Mouse (Mus musculus): ENCODE results near the gene 1700069L16Rik. TPM values are rescaled to one million over a fixed set of nuclear protein-coding genes. Genes with fewer than 3 reads are reported as not detected.

Gene 1700069L16Rik
- not detected for total RNA-seq (2018; cell fraction: chromatin; rRNA removed)
- not detected for total RNA-seq (2018; cell fraction: cytosol; rRNA removed)
- total RNA-seq (2018; cell fraction: nucleus; rRNA removed), result not detected
- not detected in 3 replicates for polyA plus RNA-seq (2018)

DNA sequence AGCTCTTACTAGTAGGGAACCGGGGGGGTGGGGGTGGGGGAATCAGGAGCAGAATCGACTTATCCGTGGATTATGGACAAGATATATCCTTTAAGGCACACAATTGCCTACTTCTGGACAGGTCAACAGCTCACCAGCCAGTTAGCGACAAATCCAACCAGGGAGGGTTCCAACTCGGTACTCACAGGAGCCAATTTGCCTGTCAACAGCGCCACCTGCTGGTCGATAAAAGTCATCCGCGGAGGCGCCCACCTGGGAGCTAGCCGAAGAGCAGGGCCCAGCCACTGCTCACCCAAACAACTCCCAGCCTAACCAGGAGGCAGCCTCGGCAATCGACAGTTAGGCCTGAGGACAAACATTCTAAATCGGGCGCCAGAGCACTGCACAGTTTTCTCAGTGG is at the start of gene 1700069L16Rik:
1700069L16Rik (minus strand) TSS at position 327 of the 400 bp plus-strand sequence.
- H3K27ac ChIP-seq, result no peak within 1 kb of the TSS
- 5% methylated on average over 15 of the region's 15 CpGs for WGBS (ENCODE audit: missing documents)
- H3K79me2 ChIP-seq (ENCODE audit: inconsistent target), result no peaks in the 10 kb centered on the region
- H3K4me3 ChIP-seq (ENCODE audit: inconsistent target), result no peak within 1 kb of the TSS
- H3K36me3 ChIP-seq (ENCODE audit: inconsistent target), result no peaks in the 10 kb centered on the region

DNA sequence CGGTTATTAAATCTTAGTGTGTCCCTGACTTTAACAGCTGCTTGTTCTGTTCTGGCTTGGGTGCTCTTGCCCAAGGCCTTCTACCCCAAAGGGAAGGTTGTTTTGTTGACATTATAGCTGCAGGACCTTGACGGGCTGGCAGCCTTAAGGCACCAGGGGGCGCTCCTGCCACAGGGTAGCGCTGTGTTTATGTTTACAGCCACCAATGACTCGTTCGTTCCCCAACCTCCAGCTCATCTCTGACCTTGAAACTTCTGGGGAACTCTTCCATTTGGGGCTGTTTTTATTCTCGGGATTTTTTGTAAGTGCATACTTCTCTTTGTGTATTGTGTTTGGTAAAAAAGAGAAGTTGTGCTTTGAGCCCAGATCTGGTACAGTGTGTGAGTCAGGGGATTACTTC is 49.1 kb upstream of the 1700069L16Rik start:
- Histone ChIP-seq H3K36me3 (ENCODE audit: inconsistent target) (peaks cover 15% of the 10 kb centered on the region; the same call in 1 of the 2 replicates), H3K79me2 (ENCODE audit: inconsistent target) (peaks cover 31% of the 10 kb centered on the region), H3K4me3 (ENCODE audit: inconsistent target) (peak overlapping the region; percentile 75), H3K27ac (peak overlapping the region; percentile 38)
- 1% methylated on average over 7 of the region's 7 CpGs for WGBS (ENCODE audit: missing documents)

DNA sequence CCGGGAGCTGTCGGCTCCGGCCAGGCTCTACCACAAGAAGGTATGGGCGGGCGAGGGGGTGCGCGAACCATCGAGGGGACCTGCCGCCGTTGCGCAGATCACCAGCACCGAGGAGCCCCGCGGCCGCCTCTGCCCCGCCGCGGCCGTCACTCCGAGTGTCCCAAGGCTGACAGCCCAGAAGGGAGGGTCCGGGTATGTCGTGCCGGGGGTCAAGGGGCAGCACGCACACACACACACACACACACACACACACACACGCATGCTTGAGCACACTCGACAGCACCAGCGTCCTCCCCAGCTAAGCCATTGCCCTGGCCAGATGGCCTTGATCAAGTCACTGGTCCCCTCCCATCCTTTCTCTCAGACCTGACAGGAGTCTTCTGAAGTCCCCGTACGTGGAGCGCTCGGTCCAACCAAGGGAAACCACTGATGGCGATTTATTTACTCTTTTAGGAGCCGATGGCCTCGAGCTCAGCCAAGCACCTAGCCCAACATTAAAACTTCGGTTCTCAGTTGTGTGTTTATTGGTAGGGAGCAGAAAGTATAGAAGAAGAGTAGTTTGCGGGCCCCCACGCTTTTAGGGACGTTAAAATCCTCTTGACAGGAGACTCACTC is 48.4 kb upstream of the 1700069L16Rik start:
- Histone ChIP-seq H3K4me3 (ENCODE audit: inconsistent target) (peak overlapping the region; percentile 75), H3K36me3 (ENCODE audit: inconsistent target) (peaks cover 15% of the 10 kb centered on the region; the same call in 1 of the 2 replicates), H3K79me2 (ENCODE audit: inconsistent target) (peaks cover 37% of the 10 kb centered on the region), H3K27ac (peak overlapping the region; percentile 38; the same call in 1 of the 2 replicates)
- WGBS (ENCODE audit: missing documents), result under 1% methylated on average over 36 of the region's 38 CpGs

DNA sequence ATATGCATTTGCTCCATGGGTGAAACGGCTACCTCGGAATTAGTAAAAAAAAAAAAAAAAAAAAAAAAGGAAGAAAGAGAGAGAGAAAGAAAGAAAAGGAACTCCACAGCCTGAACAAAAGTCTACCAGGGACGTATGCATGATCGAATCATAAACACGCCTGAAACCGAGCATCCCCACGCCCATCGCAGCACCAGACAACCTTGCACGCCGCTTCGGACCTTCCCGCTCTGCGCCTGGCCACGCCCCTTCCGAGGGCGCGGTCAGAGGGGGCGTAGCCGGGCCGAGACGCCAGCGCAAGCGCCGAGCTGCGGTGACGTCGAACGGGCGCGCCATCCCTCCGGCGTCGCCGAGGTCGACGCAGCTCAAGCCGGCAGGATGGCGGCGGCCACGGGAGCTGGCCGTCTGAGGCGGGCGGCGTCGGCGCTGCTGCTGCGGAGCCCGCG is 47.9 kb upstream of the 1700069L16Rik start, which contains the start of the genes Sart3 and Iscu:
Sart3 (minus strand) TSS at position 61 of the 446 bp plus-strand sequence.
Iscu (plus strand) TSS at position 299 of the 446 bp plus-strand sequence.
- H3K79me2 ChIP-seq (ENCODE audit: inconsistent target), result peaks cover 42% of the 10 kb centered on the region
- peaks cover 15% of the 10 kb centered on the region; the same call in 1 of the 2 replicates for H3K36me3 ChIP-seq (ENCODE audit: inconsistent target)
- peak within 1 kb of the TSS; percentile 75 for H3K4me3 ChIP-seq (ENCODE audit: inconsistent target)
- under 1% methylated on average over 41 of the region's 49 CpGs for WGBS (ENCODE audit: missing documents)
- peak within 1 kb of the TSS; percentile 92 for H3K27ac ChIP-seq

DNA sequence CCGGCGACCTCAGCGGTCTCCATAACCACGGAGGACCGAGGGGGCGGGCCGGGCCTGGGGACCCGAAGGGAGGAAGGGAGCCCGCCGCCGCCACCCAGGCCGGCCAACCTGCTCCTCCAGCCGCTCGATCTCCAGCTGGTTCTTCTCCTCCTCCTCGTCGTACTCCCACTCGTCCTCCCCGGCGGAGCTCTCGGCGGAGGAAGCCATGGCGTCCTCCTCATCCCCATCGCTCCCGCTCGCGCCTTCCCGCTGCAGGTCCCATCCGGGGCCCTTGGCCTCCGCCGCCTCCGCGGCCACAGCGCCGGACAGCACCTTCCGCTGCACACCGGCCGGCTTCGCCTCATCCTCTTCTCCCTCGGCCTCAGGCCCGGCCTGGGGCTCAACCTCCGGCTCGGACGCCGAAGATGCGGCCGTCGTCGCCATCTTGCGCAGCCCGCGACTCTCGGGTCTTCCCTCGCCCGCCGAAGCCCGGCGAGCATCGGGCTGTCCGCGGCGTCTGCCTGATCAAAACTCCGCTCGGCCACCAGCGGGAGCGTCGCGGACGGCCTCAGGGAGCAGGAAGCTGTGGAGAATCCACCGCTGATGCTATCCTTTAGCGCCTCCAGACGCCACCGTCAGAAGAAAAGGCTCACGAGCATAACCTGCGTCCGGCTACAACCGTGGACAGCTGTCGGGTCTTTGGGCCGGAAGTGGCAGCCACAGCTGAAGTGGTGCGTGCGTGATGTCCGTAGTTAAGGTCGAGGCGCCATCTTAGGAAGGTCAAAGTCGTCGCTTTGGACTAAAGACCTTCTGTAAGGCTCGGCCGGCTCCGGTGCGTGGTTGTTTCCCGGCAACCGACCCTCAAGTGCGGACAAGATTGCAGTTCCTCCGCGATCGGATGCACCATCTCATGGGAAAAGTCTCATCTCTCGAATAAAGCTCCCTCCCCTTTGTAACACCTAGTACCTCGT is 46.9 kb upstream of the 1700069L16Rik start:
- under 1% methylated on average over 66 of the region's 97 CpGs for WGBS (ENCODE audit: missing documents)
- Histone ChIP-seq H3K79me2 (ENCODE audit: inconsistent target) (peaks cover 52% of the 10 kb centered on the region), H3K27ac (peak overlapping the region; percentile 92), H3K36me3 (ENCODE audit: inconsistent target) (peaks cover 19% of the 10 kb centered on the region; the same call in 1 of the 2 replicates), H3K4me3 (ENCODE audit: inconsistent target) (peak overlapping the region; percentile 65)

DNA sequence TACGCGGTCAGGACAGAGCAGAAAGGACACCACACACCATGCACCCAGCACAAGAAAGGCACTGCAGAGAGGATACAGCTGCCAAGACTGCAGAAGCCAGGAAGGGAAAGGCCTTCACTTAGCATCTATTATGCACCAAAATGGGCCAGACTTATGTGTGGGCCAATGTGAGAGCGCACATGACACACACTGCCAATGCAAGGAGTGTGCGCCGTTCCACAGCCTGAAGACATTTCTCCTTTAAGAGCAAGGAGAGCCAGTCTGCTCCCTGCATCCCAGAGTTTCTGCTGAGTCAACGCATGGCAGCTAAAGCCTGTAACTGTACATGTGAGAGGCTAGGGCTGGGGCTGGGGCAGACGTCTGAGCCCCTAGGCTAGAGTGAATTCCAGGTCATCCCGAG is 44.2 kb upstream of the 1700069L16Rik start:
- WGBS (ENCODE audit: missing documents), result 95% methylated on average over 8 of the region's 8 CpGs
- H3K36me3 ChIP-seq (ENCODE audit: inconsistent target), result peaks cover 4% of the 10 kb centered on the region; the same call in 1 of the 2 replicates
- peaks cover 79% of the 10 kb centered on the region for H3K79me2 ChIP-seq (ENCODE audit: inconsistent target)
- H3K4me3 ChIP-seq (ENCODE audit: inconsistent target), result no peak overlapping the region
- H3K27ac ChIP-seq, result no peak overlapping the region

DNA sequence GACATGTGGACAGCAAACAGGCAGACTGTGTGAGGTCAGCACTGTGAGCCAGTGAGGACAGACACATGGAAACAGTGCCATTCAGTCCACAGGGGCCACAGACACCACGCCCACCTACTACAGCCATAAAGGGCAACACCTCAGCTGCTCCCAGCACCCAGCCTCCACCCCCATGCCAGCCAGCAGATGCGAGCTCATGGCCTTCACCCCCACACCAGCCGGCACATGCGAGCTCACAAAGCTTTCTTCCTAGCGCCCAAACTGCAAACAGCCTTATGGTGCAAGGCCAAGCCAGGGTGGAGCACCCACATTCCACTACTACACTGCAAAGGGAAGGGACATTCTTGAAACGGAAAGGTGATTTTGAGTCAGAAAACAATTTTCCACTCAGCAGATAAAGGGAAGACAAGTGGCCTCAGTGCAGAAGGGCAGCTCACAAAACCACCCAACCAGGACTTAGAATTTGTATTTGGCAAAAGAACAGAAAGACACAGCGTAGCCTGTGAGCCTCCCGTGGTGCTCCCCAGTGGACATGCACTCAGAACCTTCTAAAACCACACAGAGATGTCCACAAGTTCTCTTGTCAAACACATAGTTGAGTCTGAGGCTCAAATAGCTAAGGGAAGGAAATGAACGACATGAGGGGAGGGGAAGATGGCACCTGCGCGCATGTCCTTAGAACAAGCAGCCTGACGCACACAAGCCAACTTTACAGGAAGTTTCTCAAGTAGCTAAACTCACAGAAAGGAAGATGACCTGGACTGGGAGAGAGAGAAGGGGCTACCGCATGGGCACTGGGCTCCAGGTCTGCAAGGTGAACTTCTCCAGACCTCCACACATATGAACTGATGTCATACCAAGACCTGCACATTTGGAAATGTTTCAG is 41.3 kb upstream of the 1700069L16Rik start:
- peaks cover 9% of the 10 kb centered on the region; the same call in 1 of the 2 replicates for H3K36me3 ChIP-seq (ENCODE audit: inconsistent target)
- H3K27ac ChIP-seq, result no peak overlapping the region
- no peak overlapping the region for H3K4me3 ChIP-seq (ENCODE audit: inconsistent target)
- peaks cover 87% of the 10 kb centered on the region for H3K79me2 ChIP-seq (ENCODE audit: inconsistent target)
- 81% methylated on average over 13 of the region's 13 CpGs for WGBS (ENCODE audit: missing documents)

DNA sequence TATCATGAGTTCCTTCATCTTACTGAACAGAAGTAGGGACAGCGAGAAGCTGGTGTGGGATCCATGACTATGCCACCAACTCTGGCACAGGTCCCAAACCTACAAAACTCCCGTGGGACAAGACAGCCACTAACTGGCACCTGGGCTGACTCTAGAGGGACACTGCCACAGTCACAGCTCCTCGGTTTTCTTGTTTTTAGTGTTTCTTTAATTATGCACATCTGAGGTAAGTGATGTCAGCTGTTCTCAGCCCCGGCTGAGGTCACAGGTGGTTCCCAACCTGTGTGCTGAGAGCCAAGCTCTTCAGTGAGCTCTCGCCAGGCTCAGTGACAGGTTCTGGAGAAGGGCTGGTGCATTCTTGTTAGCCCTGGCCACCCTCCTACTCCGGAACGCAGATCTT is 39.9 kb upstream of the 1700069L16Rik start:
- H3K4me3 ChIP-seq (ENCODE audit: inconsistent target), result no peak overlapping the region
- no peak overlapping the region for H3K27ac ChIP-seq
- peaks cover 76% of the 10 kb centered on the region for H3K79me2 ChIP-seq (ENCODE audit: inconsistent target)
- 95% methylated on average over 7 of the region's 7 CpGs for WGBS (ENCODE audit: missing documents)
- peaks cover 20% of the 10 kb centered on the region; the same call in 1 of the 2 replicates for H3K36me3 ChIP-seq (ENCODE audit: inconsistent target)

DNA sequence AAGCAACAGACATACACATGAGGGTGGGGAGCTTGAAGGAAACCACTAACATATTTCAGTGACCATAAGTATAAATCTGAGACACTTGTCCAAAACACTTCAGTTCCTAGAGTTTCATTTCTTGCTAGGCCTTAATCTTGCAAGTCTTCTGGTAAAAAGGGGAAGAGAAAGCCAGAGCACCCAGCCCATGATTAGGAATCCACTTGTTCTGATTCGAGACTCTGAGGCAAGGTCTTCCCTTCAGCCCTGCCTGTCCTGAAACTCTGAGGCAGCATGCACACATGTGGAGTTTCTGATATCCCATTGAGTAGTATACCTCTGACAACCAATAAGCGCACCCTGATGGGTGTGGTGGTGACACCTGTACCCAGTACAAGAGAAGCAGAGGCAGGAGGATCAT is 37.0 kb upstream of the 1700069L16Rik start:
- peaks cover 46% of the 10 kb centered on the region for H3K36me3 ChIP-seq (ENCODE audit: inconsistent target)
- WGBS (ENCODE audit: missing documents), result 53% methylated on average over 2 of the region's 2 CpGs
- H3K79me2 ChIP-seq (ENCODE audit: inconsistent target), result peaks cover 62% of the 10 kb centered on the region
- H3K4me3 ChIP-seq (ENCODE audit: inconsistent target), result no peak overlapping the region
- H3K27ac ChIP-seq, result peak overlapping the region; percentile 27; the same call in 1 of the 2 replicates

DNA sequence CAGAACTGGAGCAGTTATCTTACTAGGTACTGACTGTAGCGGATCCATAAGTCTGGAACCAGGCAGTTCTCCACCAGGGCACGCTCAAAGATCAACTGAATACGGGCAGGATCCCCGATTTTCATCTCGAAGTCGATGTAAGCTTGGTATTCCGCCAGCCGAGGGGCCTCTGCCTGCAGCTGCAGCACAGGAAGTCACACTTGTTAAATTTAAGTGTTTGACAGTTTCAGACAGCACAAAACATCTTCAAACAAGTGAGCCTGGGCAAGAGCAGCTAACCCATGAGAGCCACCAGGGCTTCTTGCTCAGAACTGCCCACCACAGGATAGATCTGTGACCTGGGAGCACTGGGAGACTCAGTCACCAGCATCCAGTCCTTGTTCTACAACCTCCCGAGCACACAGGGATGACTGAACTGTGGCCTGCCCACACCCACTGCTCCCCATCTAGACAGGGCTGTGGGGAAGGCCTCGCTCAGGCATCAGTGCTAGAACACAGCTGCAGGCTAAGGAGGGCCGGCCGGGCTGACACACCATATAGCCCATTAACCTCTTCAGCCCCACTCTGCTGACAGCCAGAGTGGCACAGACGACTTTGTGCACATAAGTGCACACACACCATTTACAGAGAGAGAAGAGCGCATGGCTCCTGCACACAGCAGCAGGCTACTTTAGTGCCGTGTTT is 30.9 kb upstream of the 1700069L16Rik start:
- H3K36me3 ChIP-seq (ENCODE audit: inconsistent target), result peaks cover 100% of the 10 kb centered on the region

DNA sequence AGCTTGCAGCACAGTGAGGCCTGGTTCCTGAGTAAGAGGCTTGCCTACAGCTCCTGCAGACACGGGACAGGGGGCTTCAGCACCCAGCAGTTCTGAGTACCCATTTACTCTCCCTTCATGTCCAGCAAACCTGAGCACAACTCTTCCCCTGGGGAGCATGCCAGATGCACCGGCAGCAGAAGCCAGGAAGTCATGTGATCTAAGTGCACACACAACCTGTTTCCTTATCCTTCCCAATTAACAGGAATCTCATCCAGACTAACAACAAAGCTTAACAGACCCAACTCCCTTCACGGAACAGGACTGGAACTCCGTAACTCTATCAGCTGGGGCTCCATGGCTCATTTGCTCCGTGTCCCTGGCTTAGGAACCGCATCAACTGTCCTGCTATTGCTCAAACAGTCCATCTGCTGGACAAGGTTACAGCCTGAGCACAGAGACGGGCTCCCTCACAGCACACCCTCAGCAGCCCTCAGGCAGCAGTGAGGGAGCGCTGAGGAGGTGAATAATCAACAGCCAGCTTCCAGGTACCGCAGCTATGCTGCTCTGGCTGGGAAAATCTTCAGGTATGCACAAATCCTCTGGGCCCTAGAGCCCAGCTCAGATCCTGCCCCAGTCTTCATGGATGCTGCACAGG is 27.1 kb upstream of the 1700069L16Rik start:
- H3K27ac ChIP-seq, result no peak overlapping the region
- peaks cover 100% of the 10 kb centered on the region for H3K36me3 ChIP-seq (ENCODE audit: inconsistent target)
- no peaks in the 10 kb centered on the region for H3K79me2 ChIP-seq (ENCODE audit: inconsistent target)
- H3K4me3 ChIP-seq (ENCODE audit: inconsistent target), result no peak overlapping the region
- 79% methylated on average over 9 of the region's 9 CpGs for WGBS (ENCODE audit: missing documents)

More for the DNA sequence above, 30.9 kb upstream of the 1700069L16Rik start:
- WGBS (ENCODE audit: missing documents), result 94% methylated on average over 14 of the region's 15 CpGs
- Histone ChIP-seq H3K4me3 (ENCODE audit: inconsistent target) (no peak overlapping the region), H3K79me2 (ENCODE audit: inconsistent target) (peaks cover 18% of the 10 kb centered on the region; the same call in 1 of the 2 replicates), H3K27ac (no peak overlapping the region)

DNA sequence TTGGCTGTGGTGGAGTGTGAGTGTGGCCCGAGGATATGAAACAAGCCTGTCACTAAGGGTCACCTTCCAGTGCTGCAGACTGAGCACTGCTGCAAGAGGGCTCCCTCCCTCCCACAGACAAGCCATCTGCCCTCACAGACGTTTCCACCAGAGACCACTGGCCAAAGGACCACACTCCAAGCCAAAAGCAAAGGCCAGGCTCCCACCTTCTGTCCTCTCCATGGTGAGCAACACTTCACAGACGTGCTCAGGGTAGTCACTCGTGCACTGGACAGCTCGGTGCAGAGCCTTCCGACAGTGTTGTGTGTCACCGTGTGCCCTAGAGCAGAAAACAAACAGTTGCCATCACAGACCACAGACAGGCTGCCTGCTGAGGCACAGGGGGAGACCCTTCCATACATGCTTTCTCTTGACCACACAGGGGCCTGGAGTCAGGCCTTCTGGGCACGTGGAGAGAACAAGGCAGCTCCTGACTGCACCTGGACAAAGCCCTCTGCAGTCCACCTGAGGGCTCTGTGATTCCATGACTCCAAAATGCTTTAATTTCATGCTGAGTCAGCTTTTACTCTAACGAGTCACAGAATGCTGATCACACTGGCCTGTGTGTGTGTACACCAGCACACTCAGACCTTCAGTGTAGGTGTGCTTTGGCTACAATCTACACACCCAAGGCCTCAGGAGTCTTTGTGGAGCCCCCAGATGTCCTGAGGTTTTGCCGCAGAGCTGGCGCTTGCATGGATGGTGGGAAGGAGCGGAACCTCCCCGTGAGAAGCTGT is 24.2 kb upstream of the 1700069L16Rik start:
- H3K79me2 ChIP-seq (ENCODE audit: inconsistent target), result no peaks in the 10 kb centered on the region
- peaks cover 100% of the 10 kb centered on the region for H3K36me3 ChIP-seq (ENCODE audit: inconsistent target)
- 96% methylated on average over 13 of the region's 13 CpGs for WGBS (ENCODE audit: missing documents)
- H3K4me3 ChIP-seq (ENCODE audit: inconsistent target), result no peak overlapping the region
- no peak overlapping the region for H3K27ac ChIP-seq
